Mouse (Mus musculus) kidney, adult 2 months (tissue): ENCODE measurements around the gene Becn1. TPM values are rescaled to one million over a fixed set of nuclear protein-coding genes. Genes with fewer than 3 reads are reported as not detected.

ENCODE experiments used
- DNase-seq: peaks from one replicate; pipeline ENCODE4 v3.0.0; 2021
- H3K27ac ChIP-seq: fragments of 200-500 bp; 2 replicates; pipeline ENCODE4 v1.5.1; 2012; ENCODE audit warnings: low read depth, low read length, control low read depth, inconsistent platforms; ENCODE audit not compliant: insufficient read depth
- H3K27me3 ChIP-seq: fragments of 200-500 bp; replicated peaks from 2 replicates; pipeline ENCODE4 v1.6.1; 2012; ENCODE audit warnings: mild to moderate bottlenecking, moderate library complexity, low read length, inconsistent platforms; ENCODE audit not compliant: control insufficient read depth, insufficient read depth
- H3K36me3 ChIP-seq: fragments of 200-500 bp; 2 replicates; pipeline ENCODE4 v1.6.1; 2012; ENCODE audit warnings: mild to moderate bottlenecking, moderate library complexity, low read length, inconsistent platforms; ENCODE audit not compliant: control insufficient read depth, insufficient read depth
- H3K4me1 ChIP-seq: fragments of 200-500 bp; 2 replicates; pipeline ENCODE4 v1.6.1; 2011; ENCODE audit warnings: low read length; ENCODE audit not compliant: control insufficient read depth, insufficient read depth
- H3K4me3 ChIP-seq: fragments of 200-500 bp; 2 replicates; pipeline ENCODE4 v1.5.1; 2011; ENCODE audit warnings: mild to moderate bottlenecking, low read depth, low read length, control low read depth; ENCODE audit not compliant: insufficient read depth
- CTCF ChIP-seq: fragments of 200-500 bp; conservative IDR thresholded peaks from 2 replicates; pipeline ENCODE4 v1.5.1; 2011; ENCODE audit warnings: low read depth, mild to moderate bottlenecking, control low read depth, low read length, moderate library complexity, mixed read lengths; ENCODE audit not compliant: insufficient read depth, insufficient read length
- POLR2A ChIP-seq: fragments of 200-500 bp; IDR thresholded peaks from one replicate; pipeline ENCODE4 v1.6.1; 2011; ENCODE audit warnings: low read depth, low read length, control low read depth
- WGBS: fragments of 180-500 bp; shearing (Covaris S2); methylation state at CpG from one replicate; pipeline ENCODE4 v1.1.7; 2018; 5-methylcytosine and 5-hydroxymethylcytosine counted together
- polyA plus RNA-seq: library from polyadenylated mRNA; depleted of rRNA; stranded (reverse); fragments of >200 nt; gene quantifications from 2 replicates; pipeline ENCODE4 v1.2.3, GENCODE M21; 2012; rRNA removed

Gene Becn1
- 61.9 and 89.5 TPM in 2 replicates for polyA plus RNA-seq

DNA sequence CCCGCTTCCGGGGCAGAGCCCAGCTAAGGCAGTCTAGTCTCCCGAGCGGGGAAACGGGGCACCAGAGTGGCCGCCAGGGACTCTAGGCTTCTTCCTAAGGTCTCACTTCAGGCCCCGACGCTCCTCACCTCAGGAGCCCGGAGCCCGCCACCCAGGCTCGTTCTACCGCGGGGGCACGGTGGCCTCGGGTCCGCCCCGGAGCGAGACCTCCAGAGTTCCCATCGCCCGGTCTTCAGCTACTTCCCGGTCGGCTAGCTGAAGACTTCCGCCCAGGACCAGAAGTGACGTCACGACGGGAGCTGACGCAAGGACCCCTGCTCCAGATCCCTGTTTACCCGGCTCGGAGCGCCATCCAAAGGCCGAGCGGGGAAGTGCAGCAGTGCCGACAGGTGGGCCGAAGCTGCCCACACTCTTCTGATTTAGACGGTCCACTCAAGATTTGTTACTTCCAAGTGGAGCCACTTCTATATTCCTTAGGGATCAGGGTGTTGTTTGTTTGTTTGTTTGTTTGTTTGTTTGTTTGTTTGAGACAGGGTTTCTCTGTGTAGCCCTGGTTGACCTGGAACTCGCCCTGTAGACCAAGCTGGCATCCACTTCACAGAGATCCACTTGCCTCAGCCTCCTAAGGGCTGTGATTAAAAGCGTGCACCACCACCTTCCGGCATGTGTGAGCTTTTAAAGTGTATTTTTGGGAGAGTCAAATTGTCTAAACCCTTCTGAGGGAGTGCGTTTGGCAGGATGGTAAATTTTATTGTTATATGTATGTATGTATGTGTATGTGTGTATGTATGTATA lies at the start of gene Becn1:
Gene Becn1, minus strand, starts transcription at position 283 of the 795 bp plus-strand sequence.
- WGBS = 6% methylated on average over 39 of the region's 39 CpGs
- no peaks in the 10 kb centered on the region for H3K27me3 ChIP-seq
- TF ChIP-seq POLR2A (peak; percentile 53), CTCF (peak; percentile 95; the same call in 1 of the 2 replicates)
- no peaks in the 10 kb centered on the region for H3K36me3 ChIP-seq
- H3K4me3 ChIP-seq = peak within 1 kb of the TSS; percentile 72
- peak; percentile 97 for DNase-seq
- H3K27ac ChIP-seq = peak within 1 kb of the TSS; percentile 34
- peaks cover 16% of the 10 kb centered on the region; the same call in 1 of the 2 replicates for H3K4me1 ChIP-seq

- peak; percentile 69 for DNase-seq
- Histone ChIP-seq H3K4me1 (peaks cover 28% of the 10 kb centered on the region), H3K27me3 (no peaks in the 10 kb centered on the region), H3K36me3 (no peaks in the 10 kb centered on the region), H3K27ac (peak overlapping the region; percentile 76), H3K4me3 (no peak overlapping the region)
- no peak for TF ChIP-seq CTCF
- TF ChIP-seq POLR2A = no peak
- WGBS = 35% methylated on average over 3 of the region's 3 CpGs
Measured at GRCm38 (mm10) chr11:101351721-101352111, 49.6 kb upstream of the Becn1 start.

DNA sequence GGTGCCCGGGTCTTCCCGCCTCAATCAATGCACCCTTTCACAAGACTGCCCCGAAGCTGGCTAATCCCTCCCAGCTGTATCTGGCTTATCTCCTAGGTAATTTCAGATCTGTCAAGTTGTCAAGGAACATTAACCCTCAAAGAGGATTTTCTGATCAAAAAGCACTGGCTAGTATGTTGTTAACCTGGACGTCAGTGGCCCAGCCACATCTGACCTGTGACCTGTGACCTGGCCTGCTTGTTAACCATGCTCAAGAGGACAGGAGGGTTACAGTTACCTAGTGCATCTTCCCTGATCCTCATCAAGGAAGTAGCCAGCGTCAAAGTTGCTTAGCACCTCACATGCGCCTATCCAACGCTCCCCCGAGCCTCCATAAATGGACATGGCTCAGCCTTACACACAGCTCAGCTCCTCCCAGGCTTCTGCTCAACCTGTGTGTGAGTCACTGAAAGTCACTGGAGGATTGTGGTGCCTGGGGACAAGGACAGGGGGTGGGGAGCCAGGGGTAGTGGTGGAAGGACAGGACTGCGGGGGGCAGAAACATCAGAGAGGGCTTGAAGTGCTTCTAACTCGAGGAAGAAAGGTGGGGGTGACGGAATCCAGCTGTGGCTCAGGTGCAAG lies 49.1 kb upstream of the Becn1 start:
- DNase-seq = no peak
- WGBS = 48% methylated on average over 11 of the region's 11 CpGs
- Histone ChIP-seq H3K27ac (peak overlapping the region; percentile 76), H3K27me3 (no peaks in the 10 kb centered on the region), H3K4me3 (no peak overlapping the region), H3K36me3 (no peaks in the 10 kb centered on the region), H3K4me1 (peaks cover 28% of the 10 kb centered on the region)
- no peak for TF ChIP-seq POLR2A
- no peak for TF ChIP-seq CTCF

GRCm38 (mm10) chr11:101349216-101349615 lies 47.1 kb upstream of the Becn1 start:
- Histone ChIP-seq H3K4me3 (no peak overlapping the region), H3K27ac (no peak overlapping the region), H3K36me3 (no peaks in the 10 kb centered on the region), H3K4me1 (peaks cover 17% of the 10 kb centered on the region), H3K27me3 (no peaks in the 10 kb centered on the region)
- DNase-seq = no peak
- TF ChIP-seq POLR2A (no peak), CTCF (no peak)
- WGBS = 84% methylated on average over 3 of the region's 3 CpGs

DNA sequence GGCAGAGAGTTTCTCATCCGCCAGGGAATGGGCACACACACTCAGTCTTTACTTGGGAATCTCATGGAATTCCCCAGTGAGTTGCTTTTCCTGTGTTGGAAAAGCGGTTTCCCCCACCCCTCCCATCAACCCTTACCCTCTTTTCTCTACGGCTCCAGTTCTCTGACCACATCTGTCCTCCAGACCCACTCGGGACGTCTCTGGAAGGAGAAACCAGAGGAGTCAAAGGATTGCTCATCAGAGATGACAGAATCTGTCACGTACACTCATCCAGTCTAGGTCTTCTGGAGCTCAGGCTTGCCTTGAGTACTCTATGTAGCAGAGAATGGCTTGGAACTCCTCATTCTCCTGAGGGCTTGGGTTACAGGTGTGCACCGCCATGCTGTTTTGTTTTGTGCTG lies 46.7 kb upstream of the Becn1 start:
- Histone ChIP-seq H3K27ac (no peak overlapping the region), H3K36me3 (no peaks in the 10 kb centered on the region), H3K27me3 (no peaks in the 10 kb centered on the region), H3K4me3 (no peak overlapping the region), H3K4me1 (peaks cover 12% of the 10 kb centered on the region)
- no peak for DNase-seq
- no peak for TF ChIP-seq POLR2A
- TF ChIP-seq CTCF = no peak
- WGBS = 69% methylated on average over 7 of the region's 7 CpGs

DNA sequence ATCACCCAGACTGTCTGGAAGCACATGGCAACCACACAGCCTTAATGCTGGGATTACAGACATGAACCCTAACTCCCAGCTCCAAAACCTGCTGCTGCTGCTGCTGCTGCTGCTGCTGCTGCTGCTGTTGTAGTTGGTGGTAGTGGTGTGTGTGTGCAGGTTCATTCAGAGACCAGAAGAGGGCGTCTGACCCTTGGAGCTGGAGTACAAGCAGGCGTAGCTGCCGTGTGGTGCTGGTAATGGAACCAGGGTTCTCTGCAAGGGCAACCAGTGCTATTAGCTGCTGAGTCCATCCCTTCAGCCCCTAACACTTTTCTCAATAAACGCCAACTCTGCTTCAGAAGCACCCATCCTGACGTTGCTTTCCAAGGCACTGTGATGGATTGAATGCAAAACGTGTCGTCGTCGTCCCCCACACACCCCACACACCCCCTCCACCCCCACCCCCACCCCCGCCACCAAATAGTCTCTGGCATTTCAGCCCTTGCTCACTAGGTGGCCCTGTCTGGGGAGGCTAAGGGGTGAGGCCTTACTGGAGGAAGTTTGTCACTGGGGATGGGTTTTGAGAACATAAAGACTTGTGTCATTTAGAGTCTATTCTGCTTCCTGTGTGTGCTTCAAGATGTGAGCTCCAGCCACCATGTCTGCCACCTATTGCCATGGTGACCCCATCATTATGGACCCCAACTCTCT lies 45.1 kb upstream of the Becn1 start:
- H3K4me1 ChIP-seq = peaks cover 7% of the 10 kb centered on the region
- WGBS = 81% methylated on average over 10 of the region's 10 CpGs
- H3K27ac ChIP-seq = no peak overlapping the region
- no peak for DNase-seq
- TF ChIP-seq POLR2A (no peak), CTCF (0 out of 2 replicates have a peak, but pooled peaks have one; percentile 16)
- no peak overlapping the region for H3K4me3 ChIP-seq
- no peaks in the 10 kb centered on the region for H3K27me3 ChIP-seq
- H3K36me3 ChIP-seq = no peaks in the 10 kb centered on the region
